Mouse (Mus musculus) forebrain, embryonic 12.5 days (tissue): ENCODE measurements around the gene Ranbp3. TPM values are rescaled to one million over a fixed set of nuclear protein-coding genes. Genes with fewer than 3 reads are reported as not detected.

ENCODE experiments used
- ATAC-seq: fragments of 200-750 bp; cut with Nextera tagmentation; 2 replicates; pipeline ENCODE4 v1.8.0; 2017; ENCODE audit warnings: moderate TSS enrichment; ENCODE audit not compliant: low FRiP score
- H3K27ac ChIP-seq: fragments of 300-500 bp; sonication (generic); 2 replicates; pipeline ENCODE4 v1.5.1; 2016; ENCODE audit warnings: mild to moderate bottlenecking
- H3K27me3 ChIP-seq: fragments of 300-500 bp; sonication (generic); 2 replicates; pipeline ENCODE4 v1.6.1; 2016; ENCODE audit warnings: mild to moderate bottlenecking
- H3K36me3 ChIP-seq: fragments of 300-500 bp; sonication (generic); replicated peaks from 2 replicates; pipeline ENCODE4 v1.6.1; 2016; ENCODE audit warnings: mild to moderate bottlenecking
- H3K4me1 ChIP-seq: fragments of 300-500 bp; sonication (generic); 2 replicates; pipeline ENCODE4 v1.6.1; 2016
- H3K4me2 ChIP-seq: fragments of 300-500 bp; sonication (generic); 2 replicates; pipeline ENCODE4 v1.6.1; 2016; ENCODE audit warnings: mild to moderate bottlenecking, moderate library complexity
- H3K4me3 ChIP-seq: fragments of 300-500 bp; sonication (generic); replicated peaks from 2 replicates; pipeline ENCODE4 v1.5.1; 2016; ENCODE audit warnings: mild to moderate bottlenecking
- H3K9ac ChIP-seq: fragments of 300-500 bp; sonication (generic); 2 replicates; pipeline ENCODE4 v1.6.1; 2016; ENCODE audit warnings: mild to moderate bottlenecking
- H3K9me3 ChIP-seq: fragments of 300-500 bp; sonication (generic); 2 replicates; pipeline ENCODE4 v1.6.1; 2016
- WGBS: fragments of 180-500 bp; shearing (Covaris S2); methylation state at CpG from one replicate; pipeline ENCODE4 v1.1.7; 2016; 5-methylcytosine and 5-hydroxymethylcytosine counted together
- polyA plus RNA-seq: library from polyadenylated mRNA; unstranded; fragments of >200 nt; fragmentation: Nextera tagmentation; extraction: Ambion mirVana; gene quantifications from 2 replicates; pipeline ENCODE4 v1.2.1, GENCODE M21; 2016

Ranbp3 gene
- polyA plus RNA-seq, 1 experiment from 2014 or later: 119 TPM

DNA sequence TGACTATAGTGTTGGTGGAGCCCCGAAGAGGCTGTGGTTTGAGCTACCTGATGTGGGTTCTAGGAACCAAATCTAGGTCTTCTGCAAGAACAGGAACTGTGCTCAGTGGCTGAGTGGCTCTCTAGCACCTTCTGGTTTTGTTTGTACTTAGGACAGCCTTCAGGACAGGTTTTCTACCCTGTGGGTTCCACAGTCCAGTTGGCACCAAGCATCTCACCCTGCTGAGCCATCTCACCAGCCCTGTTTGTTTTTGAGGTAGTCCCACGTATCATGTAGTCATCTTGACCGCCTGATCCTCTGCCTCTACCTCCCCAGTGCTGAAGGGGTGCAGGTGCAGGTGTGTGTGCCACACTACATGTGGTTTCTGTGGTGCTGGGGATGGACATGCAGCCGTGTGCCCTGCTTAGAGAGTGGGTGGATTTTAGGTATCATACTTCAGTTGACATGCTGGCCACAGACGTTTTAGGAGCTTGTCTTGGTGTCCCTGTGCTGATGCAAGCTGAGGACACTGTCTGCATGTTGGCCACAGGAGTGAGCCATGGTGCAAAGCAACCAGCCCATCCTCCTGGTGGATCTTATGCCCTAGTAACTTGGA, 10.5 kb downstream of the Ranbp3 start:
- 87% methylated on average over 5 of the region's 5 CpGs for WGBS
- Histone ChIP-seq H3K27me3 (no peaks in the 10 kb centered on the region), H3K4me1 (peaks cover 4% of the 10 kb centered on the region; the same call in 1 of the 2 replicates), H3K4me3 (no peak overlapping the region), H3K9ac (no peak overlapping the region), H3K4me2 (no peak overlapping the region), H3K36me3 (peaks cover 89% of the 10 kb centered on the region), H3K27ac (no peak overlapping the region), H3K9me3 (no peaks in the 10 kb centered on the region)
- ATAC-seq: no peak

DNA sequence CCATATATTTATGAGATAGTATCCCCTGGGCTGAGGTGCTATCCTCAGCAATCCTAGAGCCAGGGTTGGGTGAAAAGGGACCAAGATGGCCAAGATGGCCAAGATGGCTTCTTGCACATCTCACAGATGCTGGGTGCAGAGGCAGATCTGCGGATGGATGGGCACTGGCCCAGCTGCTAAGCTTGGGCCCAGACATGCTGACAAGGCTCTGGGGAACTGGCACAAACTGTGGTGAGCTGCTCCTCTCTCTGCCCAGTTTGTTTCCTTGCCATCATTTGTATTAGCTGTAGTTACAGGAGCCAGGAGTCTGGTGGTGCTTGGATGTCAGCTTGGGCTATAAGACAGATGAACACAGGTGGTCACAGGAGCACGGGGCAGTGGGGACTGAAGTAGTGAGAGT, 11.6 kb downstream of the Ranbp3 start:
- Histone ChIP-seq H3K4me3 (no peak overlapping the region), H3K36me3 (peaks cover 94% of the 10 kb centered on the region), H3K4me2 (no peak overlapping the region), H3K4me1 (peaks cover 4% of the 10 kb centered on the region; the same call in 1 of the 2 replicates), H3K27ac (no peak overlapping the region), H3K9me3 (no peaks in the 10 kb centered on the region), H3K9ac (no peak overlapping the region), H3K27me3 (no peaks in the 10 kb centered on the region)
- ATAC-seq: no peak
- WGBS: 89% methylated on average over 2 of the region's 2 CpGs

DNA sequence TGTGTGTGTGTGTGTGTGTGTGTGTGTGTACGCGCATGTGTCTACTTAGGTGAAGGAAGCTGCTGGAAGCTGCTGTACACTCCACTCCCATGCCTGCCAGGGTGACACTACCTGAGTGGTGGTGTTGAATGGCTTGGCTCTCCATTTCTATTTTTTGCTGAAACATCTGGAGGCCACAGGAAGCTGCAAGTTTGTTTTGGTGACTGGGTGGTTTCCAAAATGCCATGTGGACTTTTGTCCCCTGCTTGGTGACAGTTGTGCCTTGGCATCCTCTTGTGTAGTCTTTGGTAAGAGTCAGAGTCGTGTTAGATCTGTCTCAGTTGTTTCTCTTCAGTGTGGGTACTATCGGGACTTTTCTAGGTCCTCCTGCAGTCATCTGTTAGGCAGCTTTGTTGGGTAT, 13.7 kb downstream of the Ranbp3 start:
- peaks cover 92% of the 10 kb centered on the region for H3K36me3 ChIP-seq
- ATAC-seq: no peak
- H3K4me1 ChIP-seq: peaks cover 4% of the 10 kb centered on the region; the same call in 1 of the 2 replicates
- no peaks in the 10 kb centered on the region for H3K9me3 ChIP-seq
- H3K27me3 ChIP-seq: no peaks in the 10 kb centered on the region
- H3K9ac ChIP-seq: no peak overlapping the region
- H3K27ac ChIP-seq: no peak overlapping the region
- H3K4me3 ChIP-seq: no peak overlapping the region
- no peak overlapping the region for H3K4me2 ChIP-seq
- 93% methylated on average over 4 of the region's 4 CpGs for WGBS

DNA sequence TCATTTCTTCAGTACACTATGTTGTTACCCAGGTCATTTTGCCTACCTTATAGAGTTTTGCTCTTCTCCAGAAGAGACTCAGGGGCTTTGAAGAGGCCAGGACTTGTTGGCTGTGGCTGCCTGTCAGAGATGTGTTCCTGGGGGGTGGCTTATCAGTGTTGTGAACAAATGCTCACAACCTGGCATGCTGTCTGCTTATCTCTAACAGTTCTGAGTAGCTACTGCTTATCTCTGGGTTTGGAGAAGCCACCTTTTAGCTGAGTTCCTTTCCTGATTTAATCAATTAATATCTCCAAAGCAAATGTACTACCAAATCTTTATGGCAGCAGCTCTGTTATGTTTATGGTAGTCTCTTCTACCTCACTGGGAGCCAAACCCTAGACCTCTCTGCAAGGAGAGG, 15.0 kb downstream of the Ranbp3 start:
- H3K4me1 ChIP-seq: peaks cover 7% of the 10 kb centered on the region; the same call in 1 of the 2 replicates
- no peak for ATAC-seq
- no peaks in the 10 kb centered on the region for H3K9me3 ChIP-seq
- H3K4me3 ChIP-seq: no peak overlapping the region
- no peaks in the 10 kb centered on the region for H3K27me3 ChIP-seq
- H3K4me2 ChIP-seq: no peak overlapping the region
- no peak overlapping the region for H3K9ac ChIP-seq
- no peak overlapping the region for H3K27ac ChIP-seq
- H3K36me3 ChIP-seq: peaks cover 92% of the 10 kb centered on the region

DNA sequence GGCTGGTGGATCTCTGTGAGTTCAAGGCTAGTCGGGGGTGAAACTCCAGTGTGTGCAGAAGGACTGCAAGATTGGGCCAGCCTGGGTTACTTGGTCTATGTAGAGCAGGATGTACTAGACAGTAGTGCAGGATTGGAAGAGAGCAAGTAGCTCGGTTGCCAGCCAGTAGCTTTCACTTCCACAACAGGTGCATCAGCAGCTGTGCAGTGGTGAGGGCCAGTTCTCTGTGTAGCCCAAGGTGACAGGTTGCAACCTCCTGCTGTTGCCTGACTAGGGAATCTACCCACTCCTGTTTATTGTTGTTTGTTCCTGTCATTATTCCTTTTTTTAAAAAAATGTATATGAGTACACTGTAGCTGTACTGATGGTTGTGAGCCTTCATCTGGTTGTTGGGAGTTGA, 15.6 kb downstream of the Ranbp3 start:
- no peak for ATAC-seq

DNA sequence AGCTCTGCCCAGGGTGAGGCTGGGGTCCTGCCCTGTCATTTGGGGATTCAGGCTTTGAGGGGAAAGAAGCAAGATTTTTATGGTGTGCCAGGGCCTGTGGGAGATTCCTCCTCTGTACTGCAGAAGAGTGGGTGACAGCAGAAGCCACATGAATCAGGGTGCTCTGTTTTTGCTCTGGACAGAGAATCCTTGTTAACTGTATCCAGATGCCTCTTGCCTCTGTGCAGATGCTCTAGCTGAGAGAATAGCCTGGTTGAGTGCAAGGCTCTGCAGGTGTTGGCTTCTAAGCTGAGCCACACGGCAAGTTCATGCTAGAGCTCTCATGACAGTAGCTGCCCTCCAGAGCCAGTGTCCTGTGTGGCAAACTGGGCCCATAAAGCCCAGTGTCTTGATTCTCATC, 20.3 kb downstream of the Ranbp3 start:
- Histone ChIP-seq H3K27ac (0 out of 2 replicates have a peak overlapping the region, but pooled peaks have one; percentile 42), H3K36me3 (peaks cover 95% of the 10 kb centered on the region), H3K4me3 (no peak overlapping the region), H3K27me3 (no peaks in the 10 kb centered on the region), H3K9me3 (no peaks in the 10 kb centered on the region), H3K4me1 (peaks cover 11% of the 10 kb centered on the region; the same call in 1 of the 2 replicates), H3K4me2 (no peak overlapping the region), H3K9ac (no peak overlapping the region)
- no peak for ATAC-seq
- 90% methylated on average over 1 of the region's 1 CpGs for WGBS

More for the DNA sequence above, 15.6 kb downstream of the Ranbp3 start:
- Histone ChIP-seq H3K27me3 (no peaks in the 10 kb centered on the region), H3K27ac (no peak overlapping the region), H3K36me3 (peaks cover 94% of the 10 kb centered on the region), H3K9me3 (no peaks in the 10 kb centered on the region), H3K4me2 (no peak overlapping the region), H3K4me3 (no peak overlapping the region), H3K4me1 (peaks cover 13% of the 10 kb centered on the region; the same call in 1 of the 2 replicates), H3K9ac (no peak overlapping the region)
- WGBS: 91% methylated on average over 2 of the region's 2 CpGs

DNA sequence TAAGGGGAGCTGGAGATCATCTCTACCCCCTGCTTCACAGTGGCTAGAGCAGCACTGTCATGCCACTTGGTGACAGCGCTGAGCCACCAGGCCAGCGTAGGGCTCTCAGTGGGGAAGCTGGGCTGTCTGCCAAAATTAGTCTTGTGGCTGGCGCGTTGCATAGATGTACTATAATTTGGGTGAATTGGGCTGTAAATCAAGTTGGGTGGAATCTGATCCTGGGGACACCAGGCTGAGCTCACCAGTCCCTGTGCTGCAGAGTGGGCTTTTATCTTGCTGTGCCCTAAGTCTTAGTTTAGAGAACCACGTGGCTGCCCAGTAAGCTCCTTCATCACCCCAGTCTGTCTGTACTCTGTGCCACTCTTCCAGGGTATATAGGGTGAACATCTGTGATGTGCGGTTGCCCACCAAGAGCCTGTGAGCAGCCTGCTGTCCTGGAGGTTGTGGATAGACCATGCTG, 20.8 kb downstream of the Ranbp3 start:
- ATAC-seq: peak; percentile 37; the same call in 1 of the 2 replicates
- Histone ChIP-seq H3K4me2 (no peak overlapping the region), H3K4me3 (no peak overlapping the region), H3K4me1 (peaks cover 11% of the 10 kb centered on the region; the same call in 1 of the 2 replicates), H3K27ac (peak overlapping the region; percentile 66; the same call in 1 of the 2 replicates), H3K27me3 (no peaks in the 10 kb centered on the region), H3K36me3 (peaks cover 95% of the 10 kb centered on the region), H3K9me3 (no peaks in the 10 kb centered on the region), H3K9ac (no peak overlapping the region)
- WGBS: 55% methylated on average over 6 of the region's 6 CpGs

DNA sequence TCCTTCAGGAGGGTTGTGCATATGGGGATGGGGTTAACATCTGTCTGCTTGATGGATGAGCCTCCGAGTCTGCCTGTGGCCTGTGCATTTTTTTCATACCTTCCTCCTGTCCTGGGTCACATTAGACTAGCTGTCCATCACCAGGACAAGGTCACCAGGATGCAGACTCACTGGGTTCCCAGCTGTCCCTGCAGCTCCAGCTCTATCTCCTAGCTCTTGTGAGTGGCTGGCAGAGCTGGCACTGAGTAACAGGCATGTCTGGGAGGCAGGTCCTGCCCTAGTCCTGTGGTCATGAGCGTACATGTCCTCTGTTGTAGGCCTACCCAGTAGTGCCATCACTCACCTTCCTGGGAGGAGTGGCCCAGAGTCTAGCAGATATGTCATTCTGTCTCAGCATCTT, 27.4 kb downstream of the Ranbp3 start:
- Histone ChIP-seq H3K27me3 (no peaks in the 10 kb centered on the region), H3K4me3 (no peak overlapping the region), H3K4me1 (no peaks in the 10 kb centered on the region), H3K27ac (no peak overlapping the region), H3K4me2 (no peak overlapping the region), H3K9ac (no peak overlapping the region), H3K9me3 (no peaks in the 10 kb centered on the region), H3K36me3 (peaks cover 98% of the 10 kb centered on the region)
- no peak for ATAC-seq
- WGBS: 94% methylated on average over 2 of the region's 2 CpGs

DNA sequence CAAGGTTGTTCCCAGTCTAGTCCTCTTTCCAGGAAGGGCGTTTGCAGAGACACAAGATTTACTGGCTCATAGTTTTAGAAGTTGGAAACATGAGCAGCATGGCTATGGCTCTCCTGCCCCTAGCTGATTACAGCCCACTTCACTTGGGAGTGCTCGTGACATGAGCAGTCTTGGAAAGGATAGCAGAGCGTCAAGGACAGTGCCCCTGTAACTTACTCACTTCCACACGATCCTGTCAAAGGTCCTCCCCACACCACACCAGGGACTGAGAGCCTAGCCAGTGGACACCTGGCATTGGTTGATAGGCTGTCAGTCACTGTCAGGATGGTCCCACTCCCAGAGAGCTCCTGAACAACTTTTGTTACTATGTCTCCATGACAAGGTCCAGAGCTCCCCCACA, 29.9 kb downstream of the Ranbp3 start:
- H3K9ac ChIP-seq: no peak overlapping the region
- H3K4me3 ChIP-seq: no peak overlapping the region
- H3K4me1 ChIP-seq: no peaks in the 10 kb centered on the region
- 90% methylated on average over 4 of the region's 4 CpGs for WGBS
- H3K4me2 ChIP-seq: no peak overlapping the region
- H3K27ac ChIP-seq: no peak overlapping the region
- ATAC-seq: no peak
- H3K9me3 ChIP-seq: no peaks in the 10 kb centered on the region
- no peaks in the 10 kb centered on the region for H3K27me3 ChIP-seq
- peaks cover 97% of the 10 kb centered on the region for H3K36me3 ChIP-seq

DNA sequence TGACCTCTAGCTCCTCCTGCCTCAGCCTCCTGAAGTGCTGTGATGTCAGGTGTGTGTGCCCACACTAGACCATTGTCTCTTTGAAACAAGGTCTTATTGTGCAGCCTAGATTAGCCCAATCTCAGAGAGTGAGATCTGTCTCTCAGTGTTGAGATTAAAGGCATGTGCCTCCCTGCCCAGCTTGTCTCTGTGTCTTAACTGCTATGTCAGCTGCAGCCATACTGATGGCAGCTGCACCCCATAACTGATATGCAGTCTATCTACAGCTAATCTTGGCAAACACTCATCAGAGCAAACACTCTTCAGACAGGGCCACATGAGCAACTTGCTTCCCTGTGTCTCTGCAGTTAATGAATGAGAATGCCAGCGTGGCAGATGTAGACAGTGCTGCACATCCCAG, 33.4 kb downstream of the Ranbp3 start:
- H3K9ac ChIP-seq: no peak overlapping the region
- H3K27ac ChIP-seq: no peak overlapping the region
- ATAC-seq: no peak
- H3K36me3 ChIP-seq: peaks cover 97% of the 10 kb centered on the region
- no peaks in the 10 kb centered on the region for H3K9me3 ChIP-seq
- no peak overlapping the region for H3K4me2 ChIP-seq
- WGBS: 94% methylated on average over 1 of the region's 1 CpGs
- H3K27me3 ChIP-seq: no peaks in the 10 kb centered on the region
- no peaks in the 10 kb centered on the region for H3K4me1 ChIP-seq
- H3K4me3 ChIP-seq: no peak overlapping the region

DNA sequence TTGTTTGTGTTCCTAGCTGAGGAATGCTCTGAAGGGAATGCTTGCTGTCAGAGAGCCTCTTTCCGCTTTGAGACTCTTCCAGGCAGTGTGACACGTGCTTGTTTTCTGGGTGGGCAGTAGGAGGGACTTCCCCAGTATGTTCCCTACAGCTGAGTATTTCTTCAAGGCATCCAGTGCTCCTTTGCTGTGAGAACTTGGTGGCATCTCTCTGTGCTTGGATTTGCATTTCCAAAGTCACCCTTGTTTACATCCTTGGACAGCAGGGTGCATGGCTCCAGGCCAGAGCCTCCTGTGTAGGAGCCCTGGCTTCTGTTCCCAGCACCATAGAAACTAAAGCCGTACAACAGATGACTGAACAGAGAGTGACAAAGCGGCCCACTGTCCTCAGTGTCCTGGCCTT, 35.6 kb downstream of the Ranbp3 start:
- Histone ChIP-seq H3K27me3 (no peaks in the 10 kb centered on the region), H3K4me3 (no peak overlapping the region), H3K27ac (no peak overlapping the region), H3K9ac (no peak overlapping the region), H3K36me3 (peaks cover 96% of the 10 kb centered on the region), H3K4me2 (no peak overlapping the region), H3K4me1 (no peaks in the 10 kb centered on the region), H3K9me3 (no peaks in the 10 kb centered on the region)
- ATAC-seq: no peak
- WGBS: 85% methylated on average over 4 of the region's 4 CpGs

DNA sequence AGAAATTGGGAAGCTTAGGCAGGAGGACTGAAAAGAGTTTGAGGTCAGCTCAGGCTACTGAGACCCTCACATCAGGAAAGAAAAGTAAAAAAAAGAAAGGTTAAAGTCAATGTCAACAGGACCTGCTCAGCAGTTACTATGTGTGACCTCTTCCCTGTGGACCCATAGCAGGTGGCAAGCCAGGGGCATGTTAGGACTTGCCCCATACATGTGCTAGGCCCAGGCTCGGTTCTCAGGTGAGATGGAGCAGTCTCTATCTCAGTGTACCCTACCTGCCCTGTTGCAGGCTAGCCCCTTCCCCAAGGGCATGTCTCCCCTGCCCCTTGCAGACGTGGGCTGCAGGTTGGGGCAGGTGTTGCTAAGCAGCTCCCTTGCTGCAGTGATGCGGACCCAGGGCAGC, 36.6 kb downstream of the Ranbp3 start:
- no peaks in the 10 kb centered on the region for H3K9me3 ChIP-seq
- H3K4me3 ChIP-seq: no peak overlapping the region
- no peak overlapping the region for H3K9ac ChIP-seq
- no peak for ATAC-seq
- H3K36me3 ChIP-seq: peaks cover 87% of the 10 kb centered on the region
- 95% methylated on average over 3 of the region's 3 CpGs for WGBS
- H3K4me2 ChIP-seq: no peak overlapping the region
- H3K27me3 ChIP-seq: no peaks in the 10 kb centered on the region
- no peak overlapping the region for H3K27ac ChIP-seq
- no peaks in the 10 kb centered on the region for H3K4me1 ChIP-seq

DNA sequence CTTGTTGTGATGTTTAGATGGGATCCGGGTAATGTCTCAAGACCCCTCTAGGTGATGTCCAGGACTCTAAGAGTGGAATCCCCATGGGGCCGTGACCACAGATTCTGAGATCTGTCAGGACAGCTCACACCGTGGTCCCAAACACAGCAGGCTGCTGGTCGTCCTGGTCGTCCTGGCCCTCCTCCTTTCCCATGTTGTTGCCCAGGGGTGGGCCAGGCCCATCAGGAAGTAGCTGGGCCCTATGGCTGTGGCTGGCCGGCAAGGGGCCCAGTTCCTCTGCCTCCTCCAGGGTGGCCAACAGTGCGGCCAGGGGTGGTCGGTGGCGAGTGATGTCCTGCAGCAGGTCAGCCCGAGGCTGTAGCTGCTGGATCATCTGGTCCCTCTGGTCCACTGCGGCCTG, 42.3 kb downstream of the Ranbp3 start:
- 0 out of 2 replicates have a peak overlapping the region, but pooled peaks have one; percentile 82 for H3K4me3 ChIP-seq
- no peaks in the 10 kb centered on the region for H3K27me3 ChIP-seq
- peaks cover 31% of the 10 kb centered on the region for H3K36me3 ChIP-seq
- 0 out of 2 replicates have a peak overlapping the region, but pooled peaks have one; percentile 25 for H3K9ac ChIP-seq
- ATAC-seq: no peak
- 62% methylated on average over 11 of the region's 11 CpGs for WGBS
- H3K9me3 ChIP-seq: no peaks in the 10 kb centered on the region
- peaks cover 31% of the 10 kb centered on the region for H3K4me1 ChIP-seq
- H3K27ac ChIP-seq: no peak overlapping the region
- peak overlapping the region; percentile 72 for H3K4me2 ChIP-seq
